Mouse (Mus musculus) left cerebral cortex, adult 8-10 months (tissue): ENCODE measurements around the gene Sds. TPM values are rescaled to one million over a fixed set of nuclear protein-coding genes. Genes with fewer than 3 reads are reported as not detected.

Source experiments
- DNase-seq, 2 experiments: peaks; one replicate each; pipeline ENCODE4 v3.0.0; 2022; ENCODE audit warnings: low spot score in 2 of 2
- total RNA-seq, 4 experiments: library from RNA; stranded (reverse); gene quantifications; 2 replicates each; pipeline ENCODE4 v1.2.4; 2022

The Sds gene
- 1 to 10 TPM in 1 of 4 experiments, under 1 TPM in 2, not detected in 1; 0.61 to 2.0 (median 1.00) TPM for total RNA-seq

DNA sequence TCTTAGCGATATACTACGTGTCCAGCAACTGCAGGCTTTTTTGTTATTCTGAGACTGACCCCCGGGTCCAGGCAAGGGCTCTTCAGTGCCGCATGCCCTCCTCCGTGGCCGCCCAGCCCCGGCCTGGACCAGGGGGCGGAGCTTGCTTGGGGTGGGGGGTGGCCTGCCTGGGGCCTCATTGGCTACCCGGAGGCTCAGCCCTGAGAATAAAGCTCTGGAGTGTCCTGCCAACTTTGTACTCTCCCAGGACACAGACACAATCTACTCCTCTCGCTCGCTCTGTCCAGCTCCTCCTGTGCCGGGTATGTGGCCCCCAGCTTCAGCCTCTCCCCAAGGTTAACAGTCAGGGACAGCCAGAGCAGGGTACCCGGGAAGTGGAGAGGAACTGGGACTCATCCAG is at the start of gene Sds:
Sds (plus strand) TSS at position 231 of the 400 bp plus-strand sequence.
- DNase-seq: no peak

DNA sequence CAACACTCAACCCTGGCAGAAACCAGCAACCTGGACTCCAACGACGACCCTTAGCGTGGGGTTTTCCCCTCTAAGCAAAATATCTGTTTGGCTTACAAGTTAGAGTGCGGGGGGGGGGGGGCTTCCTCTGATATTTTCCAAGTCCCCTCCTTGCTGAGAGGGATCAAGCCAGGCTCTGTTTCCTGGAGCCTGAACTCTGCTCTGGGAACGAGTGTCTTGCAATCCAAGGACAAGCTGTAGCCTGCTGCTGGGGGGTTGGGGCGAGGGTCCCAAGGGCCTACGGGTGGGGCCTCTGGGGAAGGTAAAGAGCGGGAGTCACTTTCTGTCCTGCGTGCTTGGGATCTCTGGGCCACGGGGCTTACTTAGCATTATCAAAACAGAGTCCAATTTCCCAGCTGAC is 49.8 kb upstream of the Sds start:
- DNase-seq: no peak

DNA sequence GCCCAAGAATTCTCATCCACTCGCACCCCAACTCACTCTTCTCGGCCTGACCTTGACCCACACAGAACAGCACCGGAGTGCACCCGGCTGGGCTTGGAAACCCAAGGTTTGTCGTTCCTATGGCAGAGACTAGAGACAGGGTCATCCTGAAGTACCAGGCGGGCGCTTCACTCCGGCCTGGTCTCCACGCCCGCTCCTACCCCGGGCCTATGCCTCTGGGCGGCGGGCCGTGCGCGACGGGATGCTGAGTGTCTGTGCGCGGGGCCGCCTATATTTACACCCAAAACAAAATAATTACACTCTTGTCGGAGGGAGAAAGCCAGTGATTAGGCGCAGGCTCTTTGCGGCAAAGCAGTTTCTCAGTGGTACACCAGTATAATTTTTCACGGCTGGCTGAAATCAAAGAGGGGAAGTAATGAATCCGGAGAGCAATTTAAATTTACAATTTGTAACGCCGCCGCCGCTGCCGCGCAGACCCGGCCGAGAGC is 48.8 kb upstream of the Sds start:
- DNase-seq: no peak

DNA sequence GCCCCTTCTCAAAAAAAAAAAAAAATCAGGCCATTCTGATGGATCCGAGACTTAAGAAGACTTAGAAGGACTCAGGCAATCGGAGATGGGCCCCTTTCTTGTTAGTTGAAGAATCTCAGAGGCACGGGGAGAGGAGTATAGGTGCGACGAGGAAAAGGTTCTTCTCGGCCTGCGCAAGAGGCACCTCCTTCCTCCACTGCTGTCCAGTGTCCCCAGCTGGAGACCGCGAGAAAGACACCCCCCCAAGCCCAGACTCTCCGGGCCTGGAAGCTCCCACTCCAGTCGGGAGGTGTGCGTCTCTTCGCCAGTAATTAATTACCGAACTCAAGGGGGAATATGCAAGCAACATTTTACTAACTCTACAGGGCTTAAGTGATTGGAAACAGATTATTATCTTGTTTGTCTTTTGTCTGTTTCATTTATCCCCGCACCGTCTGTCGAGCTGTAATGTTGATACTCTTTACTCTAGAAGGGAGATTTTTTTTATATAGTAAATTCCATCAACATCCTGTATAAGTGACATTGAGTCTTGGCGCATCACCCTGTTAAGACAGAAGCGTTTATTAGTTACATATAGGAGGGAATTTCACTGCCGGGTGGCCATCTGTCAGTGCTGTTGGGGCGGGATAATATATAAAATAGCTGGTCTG is 48.0 kb upstream of the Sds start:
- no peak for DNase-seq

DNA sequence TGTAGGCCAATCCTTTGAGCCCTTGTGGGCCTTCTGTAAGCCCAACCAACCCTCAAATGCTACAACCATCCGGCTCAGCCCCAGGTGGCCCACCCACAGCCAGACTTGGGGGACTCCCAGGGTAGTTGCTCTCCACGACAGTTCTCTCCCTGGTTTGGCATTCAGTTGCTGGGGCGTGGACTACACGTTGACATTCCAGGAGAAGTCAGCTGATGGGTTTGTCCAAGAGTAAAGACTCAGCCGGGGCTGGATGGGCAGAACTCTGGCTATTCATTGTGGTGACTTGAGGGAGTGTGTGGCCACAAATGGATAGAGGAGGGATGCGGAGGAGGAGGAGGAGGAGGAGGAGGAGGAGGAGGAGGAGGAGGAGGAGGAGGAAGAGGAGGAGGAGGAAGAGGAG is 47.3 kb upstream of the Sds start:
- DNase-seq: no peak

DNA sequence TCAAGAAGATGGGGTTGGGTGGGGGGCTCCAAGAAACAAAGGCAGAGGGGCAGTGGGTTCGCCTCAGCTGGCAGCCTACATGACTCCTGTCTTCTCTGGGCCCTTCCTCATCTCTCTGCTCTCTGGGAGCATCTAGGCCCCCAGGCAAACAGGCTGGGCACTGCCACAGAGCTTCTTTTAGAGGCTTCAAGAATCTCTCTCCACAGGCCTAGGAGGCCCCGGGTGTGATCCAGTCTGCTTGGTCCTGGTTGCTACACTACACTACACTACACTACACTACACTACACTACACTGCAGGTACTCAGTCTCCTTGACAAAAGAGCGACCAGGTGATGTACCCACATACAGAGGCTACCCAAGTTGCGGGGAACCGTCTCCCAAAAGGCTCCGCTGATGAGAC is 46.6 kb upstream of the Sds start:
- DNase-seq: no peak

DNA sequence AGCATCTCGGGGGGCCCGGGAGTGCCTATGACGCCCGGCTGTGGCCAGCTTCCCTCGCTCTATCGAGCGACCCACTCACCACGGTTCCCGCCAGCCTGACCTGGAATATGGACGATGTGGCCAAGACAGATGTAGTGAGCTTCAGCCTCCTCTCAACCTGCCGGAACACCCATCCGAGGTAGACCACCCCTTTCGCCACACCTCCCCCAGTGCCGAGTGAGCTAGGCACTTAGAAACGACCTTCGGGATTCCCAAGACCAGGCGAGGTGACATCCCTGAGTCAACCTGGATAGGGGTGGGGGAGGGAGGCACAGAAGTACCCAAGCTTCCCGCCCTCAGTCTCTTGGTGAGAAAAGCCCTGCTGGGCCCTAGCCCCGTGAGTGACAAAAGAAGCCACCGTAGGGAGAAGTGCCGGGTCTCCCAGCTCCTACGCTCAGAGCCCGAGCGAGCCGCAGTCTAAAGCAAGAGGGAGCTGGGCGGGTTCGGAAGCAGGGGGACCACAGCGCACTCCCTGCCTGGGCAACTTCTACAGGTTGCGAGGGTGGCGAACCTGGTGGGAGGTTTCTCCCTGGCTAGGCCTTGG is 45.2 kb upstream of the Sds start:
- no peak for DNase-seq

DNA sequence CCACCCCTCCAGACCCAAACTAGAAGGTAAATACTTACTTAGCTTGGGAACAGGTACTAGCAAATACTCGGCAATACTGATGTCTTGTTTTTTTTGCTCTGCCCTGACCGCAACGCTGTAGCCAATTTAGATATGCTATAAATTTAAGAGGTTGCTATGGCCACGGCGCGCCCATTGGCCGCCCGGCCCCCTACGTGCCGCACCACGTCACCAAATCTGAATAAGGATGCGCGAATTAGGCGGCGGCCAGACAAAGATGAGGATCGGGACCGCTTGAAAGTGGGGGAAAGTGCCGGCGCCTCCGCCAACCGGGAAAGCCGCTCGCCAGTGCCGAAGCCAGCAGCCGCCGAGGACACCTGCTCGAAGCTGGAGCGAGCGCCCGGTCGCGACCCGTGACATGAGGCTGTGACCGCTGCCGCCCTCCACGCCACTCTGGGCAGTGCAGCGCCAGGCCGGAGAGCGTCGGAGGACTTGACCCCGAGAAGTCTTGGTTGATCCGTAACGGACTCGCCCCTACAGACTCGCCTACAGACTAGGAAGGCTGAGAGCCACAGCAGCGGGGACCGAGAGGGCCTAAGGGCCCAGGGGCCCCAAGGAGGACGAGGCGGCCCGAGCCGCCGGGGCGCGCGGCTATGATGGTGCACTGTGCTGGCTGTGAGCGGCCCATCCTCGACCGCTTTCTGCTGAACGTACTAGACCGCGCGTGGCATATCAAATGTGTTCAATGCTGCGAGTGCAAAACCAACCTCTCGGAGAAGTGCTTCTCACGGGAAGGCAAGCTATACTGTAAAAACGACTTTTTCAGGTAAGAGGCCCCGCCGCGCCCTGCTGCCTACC is 44.5 kb upstream of the Sds start, which contains the start of gene Lhx5:
Lhx5 (plus strand) TSS at position 51 of the 837 bp plus-strand sequence.
- DNase-seq: no peak

DNA sequence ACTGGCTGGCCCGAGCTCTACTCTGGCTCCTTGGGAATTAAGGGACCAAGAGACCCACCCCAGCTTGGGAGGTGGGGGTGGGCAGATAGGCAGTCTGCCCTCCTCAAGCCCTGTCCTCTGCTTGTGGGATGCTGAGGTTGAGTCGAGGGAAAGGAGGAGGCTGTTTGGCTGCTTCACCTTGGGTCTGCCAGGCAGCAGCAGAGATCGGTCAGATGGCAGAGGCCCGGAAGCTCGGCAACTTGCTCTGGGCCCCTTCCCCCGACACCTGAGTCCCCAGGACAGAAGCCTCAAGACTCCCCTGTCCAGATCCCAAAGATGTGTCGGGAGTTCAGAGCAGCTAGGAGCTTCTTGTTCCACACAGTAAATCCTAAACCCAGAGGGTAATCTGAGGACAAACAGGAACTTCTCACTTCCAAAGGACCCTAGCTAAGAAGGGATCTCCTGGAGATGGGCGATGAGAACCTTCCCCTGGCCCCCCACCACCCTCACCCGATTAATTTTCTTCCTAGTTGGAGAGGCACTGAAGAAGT is 43.8 kb upstream of the Sds start:
- DNase-seq: no peak

DNA sequence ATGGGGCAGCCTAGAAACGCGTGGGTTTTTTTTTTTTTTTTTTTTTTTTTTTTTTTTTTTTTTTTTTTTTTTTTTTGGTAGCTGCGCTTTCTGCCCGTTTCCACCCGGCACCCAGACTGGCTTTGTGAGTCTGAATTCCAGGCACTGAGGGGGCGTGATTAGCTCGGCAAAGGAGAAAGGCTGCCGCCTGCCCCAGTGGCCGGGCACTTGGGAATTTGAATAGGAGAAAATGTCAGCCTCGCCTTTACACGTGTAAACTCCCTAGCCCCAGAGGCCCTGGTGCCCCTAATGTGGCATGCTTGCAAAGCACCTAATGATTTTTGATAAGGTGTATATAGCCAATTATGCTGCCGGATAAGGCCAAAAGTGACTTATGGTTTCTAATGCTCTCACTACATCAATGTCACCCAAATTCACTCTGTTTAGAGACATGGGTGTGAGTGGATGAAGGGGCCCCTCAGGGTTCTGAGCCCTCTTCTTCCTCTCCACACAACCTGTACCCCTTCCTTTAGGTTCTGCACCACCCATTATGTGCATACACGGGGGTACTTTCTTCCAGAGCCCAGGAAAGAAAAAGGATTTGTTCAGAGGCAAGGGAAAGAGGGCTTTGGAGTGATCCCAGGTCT is 43.1 kb upstream of the Sds start:
- DNase-seq: no peak

DNA sequence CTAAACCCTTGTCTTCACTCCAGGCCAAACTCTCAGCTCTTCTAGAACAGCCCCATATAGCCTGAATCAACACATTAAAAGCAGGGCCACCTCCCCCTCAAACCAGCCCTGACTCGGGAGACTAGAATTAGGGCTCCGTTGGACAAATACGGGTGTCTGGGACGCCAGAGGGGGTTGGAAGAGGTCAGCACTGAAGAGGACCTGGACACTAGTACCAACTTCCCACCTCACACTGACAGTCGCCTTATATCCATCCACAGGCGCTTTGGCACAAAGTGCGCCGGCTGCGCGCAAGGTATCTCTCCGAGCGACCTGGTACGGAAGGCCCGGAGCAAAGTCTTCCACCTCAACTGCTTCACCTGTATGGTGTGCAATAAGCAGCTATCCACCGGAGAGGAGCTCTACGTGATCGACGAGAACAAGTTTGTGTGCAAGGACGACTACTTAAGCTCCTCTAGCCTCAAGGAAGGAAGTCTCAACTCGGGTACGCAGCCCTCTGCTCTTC is 42.0 kb upstream of the Sds start:
- DNase-seq: no peak

DNA sequence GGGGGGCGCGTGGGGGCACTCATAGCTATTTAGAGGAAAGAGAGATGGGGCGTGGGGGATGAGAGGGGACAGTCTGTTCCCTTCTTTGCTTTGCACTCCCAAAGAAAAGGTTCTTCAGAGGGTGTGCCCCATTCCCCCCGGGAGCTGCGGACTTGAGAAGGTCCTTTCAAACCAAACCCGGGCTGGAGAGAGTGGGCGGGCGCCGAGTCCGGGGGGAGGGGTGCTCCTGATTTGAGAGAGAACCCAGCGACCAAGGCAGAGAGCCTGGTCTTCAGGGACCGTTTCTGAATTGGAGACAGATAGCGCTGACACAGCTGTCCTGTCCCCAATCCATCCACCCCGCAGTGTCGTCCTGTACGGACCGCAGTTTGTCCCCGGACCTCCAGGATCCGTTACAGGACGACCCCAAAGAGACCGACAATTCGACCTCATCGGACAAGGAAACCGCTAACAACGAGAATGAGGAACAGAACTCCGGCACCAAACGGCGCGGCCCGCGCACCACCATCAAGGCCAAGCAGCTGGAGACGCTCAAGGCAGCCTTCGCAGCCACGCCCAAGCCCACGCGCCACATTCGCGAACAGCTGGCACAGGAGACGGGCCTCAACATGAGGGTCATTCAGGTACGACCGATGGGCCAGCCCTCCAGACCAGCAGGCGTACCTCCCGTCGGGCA is 41.2 kb upstream of the Sds start:
- DNase-seq: no peak

DNA sequence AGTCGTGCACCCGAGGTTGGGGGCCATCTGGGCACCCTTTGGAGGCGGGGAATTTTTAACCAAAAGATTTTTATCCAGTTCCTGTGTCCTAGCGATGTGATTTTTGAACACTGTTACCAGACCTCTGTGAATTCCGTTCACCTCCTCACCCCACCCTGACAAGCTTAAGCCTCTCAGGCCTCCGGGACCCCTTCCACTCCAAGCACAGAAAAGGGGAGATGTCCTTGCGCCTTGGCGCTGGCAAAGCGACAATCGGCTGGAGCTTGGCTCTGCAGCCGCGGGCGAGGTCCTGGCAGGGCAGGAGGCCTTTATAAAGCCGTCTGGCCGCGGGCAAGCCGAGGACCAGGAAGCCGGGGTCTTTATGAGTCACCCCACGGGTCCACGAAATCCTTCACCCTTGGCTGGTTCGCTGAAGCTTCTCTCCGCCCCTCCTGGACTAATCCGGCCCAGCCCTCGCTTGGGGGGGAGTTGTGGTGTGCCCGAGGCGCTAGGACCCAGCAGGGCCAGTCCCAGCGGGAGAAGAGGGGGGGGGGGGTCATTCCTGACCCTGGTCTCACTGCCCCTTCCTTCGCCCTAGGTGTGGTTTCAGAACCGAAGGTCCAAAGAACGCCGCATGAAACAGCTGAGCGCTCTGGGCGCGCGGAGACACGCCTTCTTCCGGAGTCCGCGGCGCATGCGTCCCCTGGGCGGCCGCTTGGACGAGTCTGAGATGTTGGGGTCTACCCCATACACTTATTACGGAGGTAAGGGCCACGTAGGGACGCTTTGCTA is 40.4 kb upstream of the Sds start:
- no peak for DNase-seq

DNA sequence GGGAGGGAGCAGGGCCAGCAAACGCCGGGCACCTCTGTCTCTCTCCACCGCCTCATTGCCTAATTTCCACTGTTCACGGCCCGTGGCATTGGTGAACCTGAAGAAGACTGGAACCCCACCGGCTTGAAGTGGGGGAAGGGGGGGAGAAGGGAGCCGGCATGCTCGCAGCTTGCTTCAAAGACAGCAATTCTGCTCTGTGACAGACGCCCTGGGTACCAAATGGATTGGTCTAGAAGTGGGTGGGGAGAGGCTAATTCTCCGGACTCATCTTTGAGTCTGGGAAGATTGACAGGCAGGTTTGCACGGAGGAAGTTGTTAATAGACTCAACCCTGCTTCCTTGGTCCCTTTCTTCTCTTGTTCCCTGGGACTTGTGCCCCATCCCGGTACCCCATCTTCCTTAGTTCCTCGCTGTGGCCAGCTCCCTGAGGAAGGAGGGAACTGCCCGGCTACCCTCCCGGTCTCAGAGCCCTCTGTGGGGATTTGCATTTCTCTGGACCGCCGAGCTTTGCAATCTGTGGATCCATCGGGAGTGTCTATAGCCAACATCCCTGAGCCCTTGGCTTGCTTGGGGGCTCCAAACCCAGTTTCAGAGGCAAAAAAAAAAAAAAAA is 39.3 kb upstream of the Sds start:
- no peak for DNase-seq

DNA sequence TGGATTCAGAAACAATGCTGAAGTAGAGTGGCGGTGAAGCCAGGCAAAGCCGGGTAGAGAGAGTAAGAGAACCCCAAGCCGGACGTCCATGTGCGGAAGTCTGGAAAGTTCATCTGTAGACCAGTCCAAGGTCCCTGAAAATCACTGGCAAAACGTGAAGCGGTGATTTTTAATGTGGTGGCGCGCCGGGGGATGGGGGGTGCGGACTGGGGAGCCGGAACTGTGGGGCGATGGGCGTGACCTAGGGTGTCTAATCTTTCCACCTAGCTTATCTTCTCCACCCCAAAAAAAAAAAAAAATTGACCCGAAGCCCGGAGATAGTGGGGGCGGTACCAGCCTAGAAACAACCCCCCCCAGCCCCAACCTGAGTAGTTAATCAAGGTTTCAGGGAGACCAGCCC is 38.8 kb upstream of the Sds start:
- no peak for DNase-seq

DNA sequence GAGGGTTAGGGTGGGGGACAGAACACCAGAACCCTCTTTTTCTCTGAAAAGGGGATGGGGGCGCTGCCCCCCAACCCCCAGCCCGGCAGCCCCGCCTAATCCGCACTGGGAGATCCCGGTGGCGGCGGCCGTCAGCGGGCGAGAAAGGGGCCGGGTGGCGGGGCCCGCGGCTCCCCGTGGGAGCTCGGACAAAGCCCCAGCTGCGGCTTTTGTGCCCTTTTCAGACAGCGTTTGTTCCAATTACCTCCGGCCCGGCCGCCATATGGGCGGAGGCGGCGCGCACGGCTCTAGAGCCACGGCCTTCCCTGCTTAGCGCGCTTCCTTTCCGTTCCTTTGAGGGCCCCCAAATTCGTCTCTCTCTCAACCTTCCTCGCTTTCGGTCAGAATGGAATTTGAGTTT is 38.3 kb upstream of the Sds start:
- DNase-seq: no peak

DNA sequence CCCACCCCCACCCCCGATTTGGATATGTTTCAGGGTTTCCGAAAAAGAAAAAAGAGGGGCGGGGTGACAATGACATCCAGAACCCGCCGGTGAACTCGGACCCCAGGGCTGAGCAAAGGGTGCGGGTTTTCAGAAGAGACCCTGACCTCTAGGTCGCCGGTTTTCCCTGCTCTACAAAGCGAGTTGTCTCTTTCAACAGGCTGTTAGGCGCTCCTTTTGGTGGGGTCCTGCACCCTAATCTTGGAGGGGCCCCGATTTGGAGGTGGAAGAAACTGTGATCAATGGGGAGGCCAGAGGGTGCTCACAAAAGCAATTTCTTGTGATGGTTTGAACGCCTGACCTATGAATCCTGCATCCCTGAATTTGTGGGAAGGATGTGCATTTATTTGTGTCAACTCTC is 37.9 kb upstream of the Sds start:
- DNase-seq: no peak

DNA sequence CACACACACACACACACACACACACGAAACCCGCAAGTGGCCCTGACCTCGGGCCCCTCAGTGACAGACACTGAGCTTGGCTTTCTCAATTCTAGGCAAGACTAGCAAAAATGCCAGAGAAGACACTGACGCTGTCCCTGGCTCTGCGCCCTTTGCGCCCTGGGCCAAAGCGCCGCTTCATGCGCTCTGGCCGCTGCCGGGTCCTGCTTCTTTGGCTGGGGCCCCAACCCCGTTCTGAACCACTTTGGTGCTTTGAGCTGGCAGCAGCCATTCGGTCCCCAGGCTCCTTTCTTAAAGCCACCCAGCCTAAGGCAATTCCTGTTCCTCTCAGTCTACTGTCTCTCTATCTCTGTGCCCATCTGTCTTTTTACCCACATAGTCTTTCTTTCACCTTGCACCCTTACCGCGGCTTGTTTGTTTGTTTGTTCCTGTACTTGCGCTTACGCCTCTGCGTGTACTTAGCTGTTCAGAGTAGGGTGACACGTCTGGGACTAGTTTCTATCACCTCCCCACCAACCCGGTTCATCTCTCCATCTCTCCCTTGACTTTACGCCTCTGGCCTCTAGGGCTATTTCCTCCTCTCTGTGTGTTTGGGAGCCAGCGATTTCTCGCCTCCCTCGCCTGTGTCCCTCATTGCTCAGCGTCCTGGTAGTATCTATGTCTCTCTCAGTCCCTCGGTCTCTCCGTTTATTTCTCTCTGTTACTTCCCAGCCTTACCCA is 37.2 kb upstream of the Sds start:
- DNase-seq: no peak
